Mouse (Mus musculus) adrenal gland, adult 18-20 months (tissue): Measurements from ENCODE around the gene Tmf1. TPM values are rescaled to one million over a fixed set of nuclear protein-coding genes. Genes with fewer than 3 reads are reported as not detected.

Experiments
- DNase-seq, 2 experiments: peaks; one replicate each; pipeline ENCODE4 v3.0.0; 2021 to 2022; ENCODE audit warnings: low spot score in 2 of 2
- total RNA-seq, 2 experiments: library from RNA; stranded (reverse); gene quantifications; 1 replicate in 1 of 2; 2 replicates in 1 of 2; pipeline ENCODE4 v1.2.3; 2021

The Tmf1 gene
- total RNA-seq, 2 experiments from 2014 or later, result 45.6 to 59.7 TPM

DNA sequence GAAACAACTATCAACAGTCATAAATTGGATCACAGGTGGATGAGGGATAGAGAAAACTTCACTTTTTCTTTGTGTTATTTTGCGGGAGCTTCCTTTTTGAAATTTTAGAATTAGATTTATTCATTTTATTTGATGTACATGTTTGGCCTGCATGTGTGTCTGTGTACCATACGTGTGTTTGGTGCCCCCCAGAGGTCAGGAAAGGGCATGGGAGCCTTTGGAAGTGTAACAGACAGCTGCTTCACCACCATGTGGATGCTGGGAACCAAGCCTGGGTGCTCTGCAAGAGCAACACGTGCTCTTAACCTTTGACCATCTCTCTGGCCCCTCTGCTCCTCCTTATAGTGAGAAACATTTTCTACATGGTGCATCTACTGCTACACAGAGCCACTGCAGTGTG, 64.1 kb downstream of the Tmf1 start:
- DNase-seq, result no peak

- no peak for DNase-seq
Observed at GRCm38 (mm10) chr6:97112177-97112576, 66.7 kb downstream of the Tmf1 start.

- peak in 1 of 2 experiments; percentile 25 for DNase-seq
Observed at GRCm38 (mm10) chr6:97106777-97107176, 72.1 kb downstream of the Tmf1 start.

DNA sequence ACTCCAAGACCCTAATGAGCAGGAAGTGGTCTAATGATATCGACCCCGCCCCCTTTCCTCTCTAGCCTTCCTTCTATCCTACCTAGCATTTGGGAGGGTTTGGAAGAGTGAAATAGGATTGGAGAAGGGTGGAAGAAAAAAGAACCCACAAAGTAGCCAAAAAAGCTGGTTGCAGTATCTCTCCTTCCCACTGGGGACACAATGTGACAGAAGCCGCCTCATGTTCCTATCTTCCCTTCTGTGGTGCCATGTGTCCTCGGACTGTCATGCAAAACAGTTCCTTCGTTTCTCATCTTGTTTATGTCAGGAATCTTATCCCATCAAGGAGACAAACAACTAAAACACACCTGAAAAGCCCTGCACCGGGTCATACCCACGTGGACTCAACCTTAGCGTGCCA, 72.8 kb downstream of the Tmf1 start:
- no peak for DNase-seq

DNA sequence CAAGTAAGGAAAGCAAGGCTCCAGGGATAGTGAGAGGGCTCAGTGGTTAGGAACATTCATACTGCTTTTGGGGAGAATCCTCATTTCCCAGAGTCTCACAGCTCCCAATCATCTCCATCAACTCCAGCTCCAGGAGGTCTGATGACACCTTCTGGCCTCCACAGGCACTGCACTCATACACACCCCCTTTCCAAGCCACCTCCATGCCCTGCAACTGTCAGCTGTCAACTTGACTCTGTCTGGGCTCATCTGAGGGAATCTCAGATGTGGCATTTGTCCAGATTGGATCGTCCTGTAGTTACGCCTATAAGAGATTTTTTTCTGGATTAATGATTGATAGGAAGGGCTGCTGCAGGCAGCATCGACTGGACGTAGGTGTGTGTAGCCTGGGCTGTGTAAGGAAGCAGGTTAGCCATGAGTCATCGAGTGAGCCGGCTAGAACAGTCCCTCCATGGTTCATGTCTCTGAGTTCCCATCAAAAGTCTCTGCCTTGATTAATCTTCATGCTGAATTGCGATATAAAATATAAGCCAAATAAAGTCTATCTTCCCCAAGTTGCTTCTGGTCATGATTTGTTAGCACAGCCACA, 74.6 kb downstream of the Tmf1 start:
- DNase-seq, result no peak

Other genes starting within 250 kb of the Tmf1 start
- gene Fam19a4, start 118.7 kb downstream of the Tmf1 start, total RNA-seq, result 1 to 10 TPM in 1 of 2 experiments, under 1 TPM in 1; 0.89 to 1.1 TPM
- gene Eogt, start 29.9 kb downstream of the Tmf1 start, total RNA-seq, result 10 to 100 TPM; 20.4 to 27.1 TPM
- 10 to 100 TPM; 58.8 to 59.4 TPM for gene Uba3, start 26.5 kb upstream of the Tmf1 start, total RNA-seq
- gene Arl6ip5, start 31.6 kb upstream of the Tmf1 start, total RNA-seq, result 100 to 1,000 TPM in 1 of 2 experiments, 10 to 100 TPM in 1; 96.5 to 123 TPM
- gene Lmod3, start 73.6 kb upstream of the Tmf1 start, total RNA-seq, result under 1 TPM in 1 of 2 experiments, not detected in 1; 0.45 TPM